In the genomic region with DNA sequence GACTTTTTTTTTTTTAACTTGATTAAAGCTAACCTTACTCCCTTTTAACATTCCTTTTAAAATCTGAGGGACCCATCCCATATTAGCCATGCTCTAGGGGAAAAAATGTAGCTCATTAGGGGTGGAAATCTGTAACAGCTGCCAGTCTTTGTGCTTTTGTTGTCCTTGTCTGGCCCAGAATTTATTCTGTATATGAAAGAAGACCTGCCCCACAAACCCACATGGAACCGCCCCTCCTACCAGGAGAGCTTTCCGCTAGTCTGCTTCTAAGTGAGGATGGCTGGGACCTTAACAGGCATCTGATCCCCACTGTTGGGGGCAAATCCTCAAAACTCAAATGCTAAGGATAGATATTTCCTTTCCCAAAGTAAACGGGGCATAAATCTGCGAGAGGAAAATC, we compare ENCODE assay signal across 9 mouse cellular contexts.
DNase-seq lines count a peak whose midpoint lies in the region; ATAC-seq and TF ChIP-seq lines count a peak whose summit lies in the region.
"Had no signal": no experiment of that assay in that cellular context is flagged by ENCODE, and none has a peak within 500 bp of the region (broad histone marks: within the 10 kb centered on the region; RNA-seq: fewer than 3 reads in every experiment).

No protein-coding gene starts in this region.

- no peak overlapping the region; the same call in 1 of the 2 replicates for H3K9ac ChIP-seq in forebrain, embryonic 13.5 days
- 0 out of 2 replicates have a peak overlapping the region, but pooled peaks have one; percentile 8 for H3K9ac ChIP-seq in limb, embryonic 12.5 days (replicated peaks)
- H3K9ac ChIP-seq: liver, embryonic 15.5 days had no signal

- peak overlapping the region; percentile 48 for H3K4me2 ChIP-seq in forebrain, embryonic 13.5 days
- peak overlapping the region; percentile 32 for H3K4me2 ChIP-seq in limb, embryonic 12.5 days
- H3K4me2 ChIP-seq: liver, embryonic 15.5 days had no signal

- TF ChIP-seq CTCF in layer of hippocampus, adult 2 months (conservative IDR thresholded peaks at IDR 0.05) = no peak

- no peaks in the 10 kb centered on the region for H3K9me3 ChIP-seq in forebrain, embryonic 13.5 days (replicated peaks)
- H3K9me3 ChIP-seq in limb, embryonic 12.5 days = no peaks in the 10 kb centered on the region
- H3K9me3 ChIP-seq: liver, embryonic 15.5 days had no signal

- no peaks in the 10 kb centered on the region for H3K36me3 ChIP-seq in forebrain, embryonic 13.5 days (ENCODE audit: poor library complexity, severe bottlenecking)
- no peaks in the 10 kb centered on the region for H3K36me3 ChIP-seq in limb, embryonic 12.5 days
- H3K36me3 ChIP-seq: liver, embryonic 15.5 days had no signal

- H3K4me1 ChIP-seq in forebrain, embryonic 13.5 days = peaks cover 20% of the 10 kb centered on the region
- H3K4me1 ChIP-seq in limb, embryonic 12.5 days (replicated peaks) = peaks cover 21% of the 10 kb centered on the region
- H3K4me1 ChIP-seq: liver, embryonic 15.5 days had no signal

- peak; percentile 74; the same call in 1 of the 2 replicates for ATAC-seq in forebrain, embryonic 13.5 days
- ATAC-seq in limb, embryonic 12.5 days (ENCODE audit: insufficient number of reproducible peaks, insufficient read depth, low FRiP score, low TSS enrichment, low read depth) = no peak

- no peaks in the 10 kb centered on the region for H3K27me3 ChIP-seq in forebrain, embryonic 13.5 days
- H3K27me3 ChIP-seq in limb, embryonic 12.5 days = peaks cover 3% of the 10 kb centered on the region
- H3K27me3 ChIP-seq: liver, embryonic 15.5 days had no signal

- peak overlapping the region; percentile 61; the same call in 1 of the 2 replicates for H3K27ac ChIP-seq in layer of hippocampus, adult 2 months
- no peak overlapping the region for H3K27ac ChIP-seq in forebrain, embryonic 13.5 days
- peak overlapping the region; percentile 77 for H3K27ac ChIP-seq in limb, embryonic 12.5 days
- H3K27ac ChIP-seq: liver, embryonic 15.5 days had no signal

- WGBS in forebrain, embryonic 13.5 days = 2% methylated on average over 4 of the region's 4 CpGs
- WGBS in limb, embryonic 12.5 days = 9% methylated on average over 4 of the region's 4 CpGs

- DNase-seq in layer of hippocampus, adult 2 months (ENCODE audit: low spot score in 2 of 2) = no peak
- DNase-seq in layer of hippocampus, postnatal 10 days (ENCODE audit: low spot score in 2 of 2) = no peak
- DNase-seq in retina, embryonic 14.5 days (ENCODE audit: low spot score) = peak; percentile 54
- no peak for DNase-seq in frontal cortex, postnatal 10 days (ENCODE audit: low spot score in 2 of 2)
- DNase-seq in left cerebral cortex, postnatal 14 days (ENCODE audit: low spot score in 2 of 2) = no peak
- no peak for DNase-seq in adrenal gland, postnatal 36 days

- intact Hi-C loops in left cerebral cortex, postnatal 14 days (cut with DNase I) = loop anchor here (10.0 kb wide), 1 partner anchor 318 kb away; no protein-coding TSS in a partner anchor

- H3K4me3 ChIP-seq in layer of hippocampus, adult 2 months = peak overlapping the region; percentile 45; the same call in 1 of the 2 replicates
- H3K4me3 ChIP-seq in forebrain, embryonic 13.5 days = no peak overlapping the region
- H3K4me3 ChIP-seq in limb, embryonic 12.5 days (replicated peaks) = no peak overlapping the region
- H3K4me3 ChIP-seq: liver, embryonic 15.5 days had no signal
